Mouse (Mus musculus) liver, adult 2 months (tissue): ENCODE results near the gene Islr2. TPM values are rescaled to one million over a fixed set of nuclear protein-coding genes. Genes with fewer than 3 reads are reported as not detected.

Experiments
- DNase-seq: peaks from one replicate; pipeline ENCODE4 v3.0.0-alpha.2; 2011; ENCODE audit warnings: low read depth, low spot score; ENCODE audit errors: extremely low read depth
- H3K27ac ChIP-seq: fragments of 200-500 bp; replicated peaks from 2 replicates; pipeline ENCODE4 v1.5.1; 2012; ENCODE audit warnings: low read depth, mild to moderate bottlenecking, control low read depth, inconsistent platforms, low read length; ENCODE audit not compliant: insufficient read depth
- H3K27me3 ChIP-seq: fragments of 200-500 bp; 2 replicates; pipeline ENCODE4 v1.6.1; 2012; ENCODE audit warnings: mild to moderate bottlenecking, moderate library complexity, low read length, inconsistent platforms; ENCODE audit not compliant: control insufficient read depth, insufficient read depth
- H3K36me3 ChIP-seq: fragments of 200-500 bp; 2 replicates; pipeline ENCODE4 v1.6.1; 2012; ENCODE audit warnings: low read length, inconsistent platforms; ENCODE audit not compliant: control insufficient read depth, insufficient read depth
- H3K4me1 ChIP-seq: fragments of 200-500 bp; 2 replicates; pipeline ENCODE4 v1.6.1; 2011; ENCODE audit warnings: low read length; ENCODE audit not compliant: control insufficient read depth, insufficient read depth
- H3K4me3 ChIP-seq: fragments of 200-500 bp; 2 replicates; pipeline ENCODE4 v1.5.1; 2011; ENCODE audit warnings: low read depth, mild to moderate bottlenecking, control low read depth, low read length, moderate library complexity; ENCODE audit not compliant: insufficient read depth
- H3K79me2 ChIP-seq: fragments of 200-500 bp; 2 replicates; pipeline ENCODE4 v1.6.1; 2012; ENCODE audit warnings: inconsistent platforms, mild to moderate bottlenecking, low read length, moderate library complexity; ENCODE audit not compliant: control insufficient read depth, insufficient read depth
- H3K9ac ChIP-seq: fragments of 200-500 bp; 2 replicates; pipeline ENCODE4 v1.6.1; 2012; ENCODE audit warnings: low read depth, mild to moderate bottlenecking, control low read depth, inconsistent platforms, low read length
- CTCF ChIP-seq: fragments of 200-500 bp; IDR thresholded peaks from 2 replicates; pipeline ENCODE4 v1.5.1; 2011; ENCODE audit warnings: low read depth, low read length, control low read depth
- POLR2A ChIP-seq: fragments of 200-500 bp; IDR thresholded peaks from 2 replicates; pipeline ENCODE4 v1.6.1; 2011; ENCODE audit warnings: low read length, control low read depth; ENCODE audit not compliant: insufficient read depth; ENCODE audit errors: extremely low read depth
- WGBS: fragments of 180-500 bp; shearing (Covaris S2); methylation state at CpG from one replicate; pipeline ENCODE4 v1.1.7; 2018; 5-methylcytosine and 5-hydroxymethylcytosine counted together
- polyA plus RNA-seq: library from polyadenylated mRNA; depleted of rRNA; stranded (reverse); fragments of >200 nt; gene quantifications from 2 replicates; pipeline ENCODE4 v1.2.3, GENCODE M21; 2012
- total RNA-seq: library from RNA; depleted of rRNA; stranded (reverse); fragments of >200 nt; gene quantifications from 2 replicates; pipeline ENCODE4 v1.2.3, GENCODE M21; 2014

The Islr2 gene
- total and polyA plus RNA-seq, 2 experiments = not detected

DNA sequence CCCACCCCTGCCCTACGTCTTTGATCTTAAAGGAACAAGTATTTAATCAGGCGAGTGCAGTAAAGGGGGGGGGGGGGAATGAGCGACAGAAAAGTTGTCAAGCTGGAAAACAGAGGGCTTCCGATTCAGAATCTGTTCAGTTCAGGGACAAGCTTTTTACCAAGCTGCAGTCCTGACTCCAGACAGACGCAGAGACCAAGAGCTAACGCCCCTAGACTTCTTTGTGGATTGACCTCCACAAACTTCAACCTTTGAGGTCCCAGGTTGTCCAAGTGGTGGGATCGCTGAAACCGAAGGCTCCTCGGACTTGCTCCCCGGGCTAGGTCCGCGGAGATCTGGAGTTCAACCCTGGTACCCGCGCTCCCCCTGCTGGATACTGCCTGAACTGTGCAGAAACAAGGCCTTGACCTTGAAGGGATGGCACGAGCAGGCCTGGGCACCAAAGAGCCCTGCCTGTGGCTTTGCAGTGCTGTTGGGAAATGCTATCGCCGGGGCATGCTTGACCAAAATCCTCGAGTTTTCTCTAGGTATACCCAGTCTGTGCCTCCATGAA, 405 bp upstream of the Islr2 start:
- Histone ChIP-seq H3K79me2 (no peaks in the 10 kb centered on the region), H3K27me3 (peaks cover 15% of the 10 kb centered on the region; the same call in 1 of the 2 replicates), H3K36me3 (no peaks in the 10 kb centered on the region), H3K4me1 (no peaks in the 10 kb centered on the region), H3K4me3 (peak overlapping the region; percentile 27; the same call in 1 of the 2 replicates), H3K27ac (no peak overlapping the region), H3K9ac (peak overlapping the region; percentile 42; the same call in 1 of the 2 replicates)
- 1% methylated on average over 18 of the region's 18 CpGs for WGBS
- peak; percentile 67 for DNase-seq
- TF ChIP-seq CTCF = peak; percentile 97
- TF ChIP-seq POLR2A = no peak

- no peaks in the 10 kb centered on the region for H3K4me1 ChIP-seq
- no peak overlapping the region for H3K9ac ChIP-seq
- DNase-seq = no peak
- no peak overlapping the region for H3K27ac ChIP-seq
- no peaks in the 10 kb centered on the region for H3K79me2 ChIP-seq
- no peaks in the 10 kb centered on the region for H3K36me3 ChIP-seq
- H3K27me3 ChIP-seq = peaks cover 24% of the 10 kb centered on the region; the same call in 1 of the 2 replicates
- WGBS = 10% methylated on average over 14 of the region's 14 CpGs
- no peak overlapping the region for H3K4me3 ChIP-seq
- TF ChIP-seq CTCF = no peak
- TF ChIP-seq POLR2A = no peak
Observed at GRCm38 (mm10) chr9:58202676-58203453, 1.3 kb downstream of the Islr2 start.

DNA sequence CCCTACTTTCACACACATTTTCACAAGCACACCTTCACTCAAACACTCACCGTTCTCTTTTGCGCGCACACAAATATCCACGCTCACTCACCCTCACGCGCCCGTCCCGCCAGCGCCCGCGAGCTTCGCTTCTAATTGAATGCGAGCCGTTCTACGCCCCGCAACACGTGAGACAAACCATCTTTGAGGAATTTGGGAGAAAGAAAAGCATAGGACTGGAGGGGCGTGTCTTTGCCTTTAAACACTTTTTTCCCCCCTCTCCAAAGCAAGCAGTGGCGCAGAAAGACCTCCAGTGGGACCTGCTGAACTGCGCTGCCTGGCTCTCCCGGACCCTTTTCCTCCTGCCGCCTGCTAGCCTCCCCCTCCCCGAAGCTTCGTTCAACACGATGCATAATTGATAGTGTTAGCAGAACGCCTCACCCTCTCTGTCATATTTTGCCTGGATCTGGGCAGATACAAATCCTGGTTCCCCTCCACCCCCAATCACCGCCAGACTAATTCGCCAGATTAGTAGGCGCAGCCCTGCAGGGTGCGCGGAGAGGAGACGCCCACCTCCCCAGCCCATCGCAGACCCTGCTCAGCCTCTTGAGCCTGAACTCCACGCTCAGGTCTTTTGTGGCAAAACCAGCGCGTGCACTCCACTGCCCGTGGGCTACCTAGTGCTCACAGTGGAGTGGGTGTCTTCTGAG, 2.1 kb downstream of the Islr2 start:
- WGBS = 4% methylated on average over 37 of the region's 37 CpGs
- H3K27ac ChIP-seq = no peak overlapping the region
- peaks cover 30% of the 10 kb centered on the region; the same call in 1 of the 2 replicates for H3K27me3 ChIP-seq
- DNase-seq = no peak
- H3K4me3 ChIP-seq = no peak overlapping the region
- no peaks in the 10 kb centered on the region for H3K79me2 ChIP-seq
- no peaks in the 10 kb centered on the region for H3K36me3 ChIP-seq
- no peak overlapping the region for H3K9ac ChIP-seq
- TF ChIP-seq CTCF (no peak), POLR2A (no peak)
- no peaks in the 10 kb centered on the region for H3K4me1 ChIP-seq

- Histone ChIP-seq H3K36me3 (no peaks in the 10 kb centered on the region), H3K79me2 (no peaks in the 10 kb centered on the region), H3K27me3 (peaks cover 33% of the 10 kb centered on the region; the same call in 1 of the 2 replicates), H3K9ac (no peak overlapping the region), H3K4me1 (no peaks in the 10 kb centered on the region), H3K27ac (no peak overlapping the region), H3K4me3 (no peak overlapping the region)
- TF ChIP-seq POLR2A (no peak), CTCF (no peak)
- WGBS = 4% methylated on average over 24 of the region's 24 CpGs
- no peak for DNase-seq
Observed at GRCm38 (mm10) chr9:58201091-58201842, 2.9 kb downstream of the Islr2 start.

DNA sequence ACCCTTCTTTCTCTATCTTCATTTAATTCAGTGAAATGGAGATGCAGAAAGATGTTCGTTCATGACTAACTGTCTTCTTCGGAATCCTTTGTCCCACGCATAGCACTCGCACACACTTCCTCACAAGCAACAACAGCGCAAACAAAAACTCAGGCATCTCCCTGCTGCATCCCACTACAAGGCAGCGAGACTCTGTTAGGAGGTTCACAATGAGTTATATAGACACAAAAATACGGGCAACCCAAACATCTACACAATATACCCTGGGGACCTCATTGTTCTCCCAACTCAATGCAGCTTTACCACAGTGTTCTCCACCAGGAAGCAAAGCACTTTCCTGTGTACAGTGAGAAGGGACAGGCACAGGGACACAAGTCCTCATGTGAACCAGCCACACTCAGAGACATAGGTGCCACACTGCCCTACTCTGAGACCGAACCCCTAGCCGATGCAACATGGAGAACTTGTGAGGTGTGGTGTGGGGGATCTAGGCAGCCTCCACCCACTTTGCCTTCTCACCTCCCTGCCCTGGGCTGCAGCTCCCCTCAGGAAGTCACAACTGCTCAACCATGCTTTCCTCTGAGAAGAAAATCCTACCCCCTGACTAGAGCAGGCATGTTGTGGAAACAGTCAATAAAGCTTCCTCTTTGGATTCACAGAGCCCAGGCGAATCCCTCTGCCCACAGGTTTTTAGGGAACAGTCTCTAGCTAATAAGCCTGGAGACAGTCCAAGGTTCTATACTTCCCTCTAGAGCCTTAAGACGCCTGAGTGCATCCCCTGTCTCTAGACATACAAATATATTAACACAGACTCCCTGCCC, 3.6 kb downstream of the Islr2 start:
- DNase-seq = no peak
- H3K79me2 ChIP-seq = no peaks in the 10 kb centered on the region
- no peaks in the 10 kb centered on the region for H3K36me3 ChIP-seq
- H3K9ac ChIP-seq = no peak overlapping the region
- H3K27me3 ChIP-seq = peaks cover 34% of the 10 kb centered on the region
- no peak for TF ChIP-seq CTCF
- TF ChIP-seq POLR2A = no peak
- no peaks in the 10 kb centered on the region for H3K4me1 ChIP-seq
- H3K27ac ChIP-seq = no peak overlapping the region
- no peak overlapping the region for H3K4me3 ChIP-seq
- 11% methylated on average over 11 of the region's 11 CpGs for WGBS
